Mouse (Mus musculus): ENCODE data around the gene Vmn1r174. TPM values are rescaled to one million over a fixed set of nuclear protein-coding genes. Genes with fewer than 3 reads are reported as not detected.
"Not testable (repeated sequence)": the region's sequence is repeated elsewhere in the genome, so short reads cannot be mapped to it uniquely, and the experiment has no call there.

The Vmn1r174 gene
- not detected in 2 replicates for total RNA-seq (2014; rRNA removed)
- not detected in 2 replicates for polyA plus RNA-seq (2015; fragmentation: Nextera tagmentation; extraction: Ambion mirVana)

- H3K4me2 ChIP-seq (ENCODE audit: low read depth); H3K9me3 ChIP-seq (ENCODE audit: low read length); H3K4me3 ChIP-seq (ENCODE audit: low read depth, low read length); ATAC-seq; DNase-seq; H3K36me3 ChIP-seq (ENCODE audit: insufficient read depth); H3K4me1 ChIP-seq (ENCODE audit: insufficient read depth); H3K9ac ChIP-seq; H3K27ac ChIP-seq (ENCODE audit: low read depth, low read length); H3K27me3 ChIP-seq (ENCODE audit: insufficient read depth, low read length): not testable (repeated sequence)
- WGBS = 54% methylated on average over 1 of the region's 1 CpGs
These were observed at the start of gene Vmn1r174 for GRCm38 (mm10) chr7:23751970-23752369. TSS of gene Vmn1r174 (plus strand) at chr7:23752270.

DNA sequence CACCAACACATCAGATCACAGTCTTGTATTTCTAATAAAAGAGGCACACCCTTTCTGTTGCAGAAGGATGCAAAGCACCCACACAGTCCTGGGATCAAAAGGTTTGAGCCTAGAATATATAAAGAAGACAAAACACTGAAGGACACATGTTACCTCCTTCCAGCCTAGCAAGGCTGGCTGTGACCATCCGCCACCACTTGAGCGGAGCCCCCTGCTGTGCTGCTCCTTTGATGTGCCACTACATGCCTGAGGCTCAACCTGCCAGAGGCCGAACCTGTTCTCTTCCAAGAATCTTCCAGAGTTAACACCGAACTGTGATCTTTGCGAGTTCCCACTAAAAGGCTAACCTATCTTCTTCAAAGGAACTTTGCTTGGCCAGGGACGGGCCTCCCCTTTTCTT, 32.5 kb downstream of the Vmn1r174 start:
- no peak for ATAC-seq
- Histone ChIP-seq H3K27ac (ENCODE audit: low read depth, low read length) (no peak overlapping the region), H3K9ac (no peak overlapping the region), H3K4me3 (ENCODE audit: low read depth, low read length) (no peak overlapping the region), H3K4me2 (ENCODE audit: low read depth) (no peak overlapping the region), H3K27me3 (ENCODE audit: insufficient read depth, low read length) (no peaks in the 10 kb centered on the region), H3K36me3 (ENCODE audit: insufficient read depth) (no peaks in the 10 kb centered on the region), H3K4me1 (ENCODE audit: insufficient read depth) (no peaks in the 10 kb centered on the region), H3K9me3 (ENCODE audit: low read length) (peaks cover 39% of the 10 kb centered on the region)
- no peak for DNase-seq
- TF ChIP-seq CTCF (IDR thresholded peaks at IDR 0.05; ENCODE audit: low read depth) = no peak
- 83% methylated on average over 6 of the region's 6 CpGs for WGBS

GRCm38 (mm10) chr7:23810543-23810942, 58.5 kb downstream of the Vmn1r174 start, which contains the start of gene Vmn1r175:
TSS of gene Vmn1r175 (minus strand) at chr7:23810643.
- not testable (repeated sequence) for H3K27ac ChIP-seq (ENCODE audit: low read depth, low read length); H3K9me3 ChIP-seq (ENCODE audit: low read length); H3K36me3 ChIP-seq (ENCODE audit: insufficient read depth); H3K4me2 ChIP-seq (ENCODE audit: low read depth); H3K27me3 ChIP-seq (ENCODE audit: insufficient read depth, low read length); ATAC-seq; H3K4me1 ChIP-seq (ENCODE audit: insufficient read depth); H3K4me3 ChIP-seq (ENCODE audit: low read depth, low read length); H3K9ac ChIP-seq; DNase-seq

Other genes starting within 250 kb of the Vmn1r174 start
- not detected in 2 replicates for gene Vmn1r167, start 245.1 kb upstream of the Vmn1r174 start, total RNA-seq (2014; rRNA removed)
- not detected in 2 replicates for gene Vmn1r167, start 245.1 kb upstream of the Vmn1r174 start, polyA plus RNA-seq (2015; fragmentation: Nextera tagmentation; extraction: Ambion mirVana)
- gene Vmn1r168, start 212.5 kb upstream of the Vmn1r174 start, total RNA-seq (2014; rRNA removed) = not detected in 2 replicates
- not detected in 2 replicates for gene Vmn1r168, start 212.5 kb upstream of the Vmn1r174 start, polyA plus RNA-seq (2015; fragmentation: Nextera tagmentation; extraction: Ambion mirVana)
- gene Vmn1r169, start 176.7 kb upstream of the Vmn1r174 start, total RNA-seq (2014; rRNA removed) = not detected in 2 replicates
- not detected in 2 replicates for gene Vmn1r169, start 176.7 kb upstream of the Vmn1r174 start, polyA plus RNA-seq (2015; fragmentation: Nextera tagmentation; extraction: Ambion mirVana)
- not detected in 2 replicates for gene Vmn1r170, start 146.1 kb upstream of the Vmn1r174 start, total RNA-seq (2014; rRNA removed)
- not detected in 2 replicates for gene Vmn1r170, start 146.1 kb upstream of the Vmn1r174 start, polyA plus RNA-seq (2015; fragmentation: Nextera tagmentation; extraction: Ambion mirVana)
- not detected in 2 replicates for gene Vmn1r171, start 121.5 kb upstream of the Vmn1r174 start, total RNA-seq (2014; rRNA removed)
- gene Vmn1r171, start 121.5 kb upstream of the Vmn1r174 start, polyA plus RNA-seq (2015; fragmentation: Nextera tagmentation; extraction: Ambion mirVana) = not detected in 2 replicates
- not detected in 2 replicates for gene Vmn1r172, start 94.0 kb upstream of the Vmn1r174 start, total RNA-seq (2014; rRNA removed)
- not detected in 2 replicates for gene Vmn1r172, start 94.0 kb upstream of the Vmn1r174 start, polyA plus RNA-seq (2015; fragmentation: Nextera tagmentation; extraction: Ambion mirVana)
- gene Vmn1r173, start 51.6 kb upstream of the Vmn1r174 start, total RNA-seq (2014; rRNA removed) = not detected in 2 replicates
- not detected in 2 replicates for gene Vmn1r173, start 51.6 kb upstream of the Vmn1r174 start, polyA plus RNA-seq (2015; fragmentation: Nextera tagmentation; extraction: Ambion mirVana)
- gene Vmn1r175, start 58.4 kb downstream of the Vmn1r174 start, total RNA-seq (2014; rRNA removed) = not detected in 2 replicates
- not detected in 2 replicates for gene Vmn1r175, start 58.4 kb downstream of the Vmn1r174 start, polyA plus RNA-seq (2015; fragmentation: Nextera tagmentation; extraction: Ambion mirVana)
- not detected in 2 replicates for gene Vmn1r176, start 85.1 kb downstream of the Vmn1r174 start, total RNA-seq (2014; rRNA removed)
- gene Vmn1r176, start 85.1 kb downstream of the Vmn1r174 start, polyA plus RNA-seq (2015; fragmentation: Nextera tagmentation; extraction: Ambion mirVana) = not detected in 2 replicates
- not detected in 2 replicates for gene Vmn1r177, start 114.2 kb downstream of the Vmn1r174 start, total RNA-seq (2014; rRNA removed)
- gene Vmn1r177, start 114.2 kb downstream of the Vmn1r174 start, polyA plus RNA-seq (2015; fragmentation: Nextera tagmentation; extraction: Ambion mirVana) = not detected in 2 replicates
- gene Vmn1r178, start 139.7 kb downstream of the Vmn1r174 start, total RNA-seq (2014; rRNA removed) = not detected in 2 replicates
- not detected in 2 replicates for gene Vmn1r178, start 139.7 kb downstream of the Vmn1r174 start, polyA plus RNA-seq (2015; fragmentation: Nextera tagmentation; extraction: Ambion mirVana)
- gene Vmn1r179, start 174.7 kb downstream of the Vmn1r174 start, total RNA-seq (2014; rRNA removed) = not detected in 2 replicates
- not detected in 2 replicates for gene Vmn1r179, start 174.7 kb downstream of the Vmn1r174 start, polyA plus RNA-seq (2015; fragmentation: Nextera tagmentation; extraction: Ambion mirVana)
- not detected in 2 replicates for gene Vmn1r180, start 198.4 kb downstream of the Vmn1r174 start, total RNA-seq (2014; rRNA removed)
- not detected in 2 replicates for gene Vmn1r180, start 198.4 kb downstream of the Vmn1r174 start, polyA plus RNA-seq (2015; fragmentation: Nextera tagmentation; extraction: Ambion mirVana)
- not detected in 2 replicates for gene Vmn1r181, start 222.3 kb downstream of the Vmn1r174 start, total RNA-seq (2014; rRNA removed)
- not detected in 2 replicates for gene Vmn1r181, start 222.3 kb downstream of the Vmn1r174 start, polyA plus RNA-seq (2015; fragmentation: Nextera tagmentation; extraction: Ambion mirVana)
- not detected in 2 replicates for gene V1rd19, start 249.4 kb downstream of the Vmn1r174 start, total RNA-seq (2014; rRNA removed)
- gene V1rd19, start 249.4 kb downstream of the Vmn1r174 start, polyA plus RNA-seq (2015; fragmentation: Nextera tagmentation; extraction: Ambion mirVana) = not detected in 2 replicates

Measured in forebrain, postnatal 0 days (tissue).